Mouse (Mus musculus) heart, postnatal 0 days (tissue): Measurements from ENCODE around the gene Jph4.

Experiments
- CTCF ChIP-seq: IDR thresholded peaks from 2 replicates; pipeline ENCODE4 v1.5.1; 2016; ENCODE audit warnings: antibody characterized with exemption, control low read depth, low read depth
- EP300 ChIP-seq: IDR thresholded peaks from 2 replicates; pipeline ENCODE4 v1.6.1; 2016; ENCODE audit warnings: antibody characterized with exemption, low read depth

- TF ChIP-seq EP300 (no peak), CTCF (peak; percentile 80)
Observed at GRCm38 (mm10) chr14:55079214-55079970, 37.3 kb downstream of the Jph4 start.
